Mouse (Mus musculus) embryonic fibroblast, embryonic 13.5 days (primary cell): ENCODE measurements around the gene Cd38.

ENCODE experiments used
- CTCF ChIP-seq: IDR thresholded peaks from 2 replicates; pipeline ENCODE4 v1.5.1; 2011; ENCODE audit warnings: mild to moderate bottlenecking, control low read depth, low read length, moderate library complexity, borderline replicate concordance; ENCODE audit not compliant: insufficient read depth
- POLR2A ChIP-seq: IDR thresholded peaks from 2 replicates; pipeline ENCODE4 v1.6.1; 2011; ENCODE audit warnings: low read depth, mild to moderate bottlenecking, control low read depth, low read length, moderate library complexity

GRCm38 (mm10) chr5:43841144-43842010 is 27.0 kb upstream of the Cd38 start:
- TF ChIP-seq POLR2A: no peak
- no peak for TF ChIP-seq CTCF
